Mouse (Mus musculus) heart, postnatal 0 days (tissue): ENCODE data around the gene Hist1h3a. TPM values are rescaled to one million over a fixed set of nuclear protein-coding genes. Genes with fewer than 3 reads are reported as not detected.
"Not testable (repeated sequence)": the region's sequence is repeated elsewhere in the genome, so short reads cannot be mapped to it uniquely, and the experiment has no call there.

Source experiments
- ATAC-seq: fragments of 200-750 bp; cut with Nextera tagmentation; 2 replicates; pipeline ENCODE4 v1.8.0; 2017; ENCODE audit warnings: low read depth, moderate number of reproducible peaks, moderate library complexity; ENCODE audit not compliant: insufficient read depth
- DNase-seq: peaks from one replicate; pipeline ENCODE4 v3.0.0-alpha.2; 2016; ENCODE audit warnings: low spot score
- H3K27ac ChIP-seq: fragments of 300-500 bp; sonication (generic); 2 replicates; pipeline ENCODE4 v1.5.1; 2014; ENCODE audit warnings: low read depth, mild to moderate bottlenecking
- H3K27me3 ChIP-seq: fragments of 300-500 bp; sonication (generic); 2 replicates; pipeline ENCODE4 v1.6.1; 2014; ENCODE audit warnings: low read length, mixed read lengths; ENCODE audit not compliant: control insufficient read depth, insufficient read depth
- H3K36me3 ChIP-seq: fragments of 300-500 bp; sonication (generic); replicated peaks from 2 replicates; pipeline ENCODE4 v1.6.1; 2014; ENCODE audit warnings: low read length, mixed read lengths; ENCODE audit not compliant: control insufficient read depth, insufficient read depth
- H3K4me1 ChIP-seq: fragments of 300-500 bp; sonication (generic); 2 replicates; pipeline ENCODE4 v1.6.1; 2014; ENCODE audit warnings: antibody characterized with exemption; ENCODE audit not compliant: control insufficient read depth, insufficient read depth
- H3K4me2 ChIP-seq: fragments of 300-500 bp; sonication (generic); 2 replicates; pipeline ENCODE4 v1.6.1; 2014; ENCODE audit warnings: low read depth, mild to moderate bottlenecking, low read length, moderate library complexity
- H3K4me3 ChIP-seq: fragments of 300-500 bp; sonication (generic); 2 replicates; pipeline ENCODE4 v1.5.1; 2014; ENCODE audit warnings: low read depth, low read length
- H3K9ac ChIP-seq: fragments of 300-500 bp; sonication (generic); replicated peaks from 2 replicates; pipeline ENCODE4 v1.6.1; 2014; ENCODE audit warnings: low read depth, low read length, mixed read lengths
- H3K9me3 ChIP-seq: fragments of 300-500 bp; sonication (generic); replicated peaks from 2 replicates; pipeline ENCODE4 v1.6.1; 2016; ENCODE audit warnings: low read length; ENCODE audit not compliant: control insufficient read depth
- CTCF ChIP-seq: IDR thresholded peaks from 2 replicates; pipeline ENCODE4 v1.5.1; 2016; ENCODE audit warnings: antibody characterized with exemption, control low read depth, low read depth
- EP300 ChIP-seq: IDR thresholded peaks from 2 replicates; pipeline ENCODE4 v1.6.1; 2016; ENCODE audit warnings: antibody characterized with exemption, low read depth
- WGBS: fragments of 180-500 bp; shearing (Covaris S2); extraction: QIAGEN DNeasy Blood & Tissue Kit; methylation state at CpG from one replicate; pipeline ENCODE4 v1.1.7; 2014; 5-methylcytosine and 5-hydroxymethylcytosine counted together
- polyA plus RNA-seq: library from polyadenylated mRNA; unstranded; fragments of >200 nt; fragmentation: Nextera tagmentation; extraction: Ambion mirVana; gene quantifications from 2 replicates; pipeline ENCODE4 v1.2.1, GENCODE M21; 2015
- total RNA-seq: library from RNA; depleted of rRNA; stranded (reverse); fragments of >200 nt; gene quantifications from 2 replicates; pipeline ENCODE4 v1.2.3, GENCODE M21; 2014; ENCODE audit warnings: low replicate concordance

The Hist1h3a gene
- total and polyA plus RNA-seq, 2 experiments from 2014 or later = 1.4 to 1,794 TPM

- ATAC-seq (peak; percentile 47; the same call in 1 of the 2 replicates), DNase-seq (peak; percentile 90)
- H3K36me3 ChIP-seq = no peaks in the 10 kb centered on the region
- peak within 1 kb of the TSS; percentile 48 for H3K9ac ChIP-seq
- H3K4me2 ChIP-seq = peak within 1 kb of the TSS; percentile 61
- H3K9me3 ChIP-seq = no peaks in the 10 kb centered on the region
- peaks cover 8% of the 10 kb centered on the region; the same call in 1 of the 2 replicates for H3K4me1 ChIP-seq
- H3K27ac ChIP-seq = peak within 1 kb of the TSS; percentile 81
- under 1% methylated on average over 17 of the region's 22 CpGs for WGBS
- TF ChIP-seq CTCF (no peak), EP300 (peak; percentile 66; the same call in 1 of the 2 replicates)
- H3K4me3 ChIP-seq = peak within 1 kb of the TSS; percentile 44
- no peaks in the 10 kb centered on the region for H3K27me3 ChIP-seq
These were observed 5.4 kb downstream of the Hist1h3a start, which contains the start of gene Hist1h4b for GRCm38 (mm10) chr13:23756790-23757189. Gene Hist1h4b, plus strand, starts transcription at chr13:23757013.

GRCm38 (mm10) chr13:23755000-23755399 is 7.2 kb downstream of the Hist1h3a start:
- Histone ChIP-seq H3K9ac (no peak overlapping the region), H3K4me3 (no peak overlapping the region), H3K9me3 (no peaks in the 10 kb centered on the region), H3K27me3 (no peaks in the 10 kb centered on the region), H3K36me3 (no peaks in the 10 kb centered on the region), H3K27ac (no peak overlapping the region), H3K4me1 (peaks cover 5% of the 10 kb centered on the region; the same call in 1 of the 2 replicates), H3K4me2 (no peak overlapping the region)
- ATAC-seq = no peak
- DNase-seq = no peak
- no peak for TF ChIP-seq CTCF
- no peak for TF ChIP-seq EP300

DNA sequence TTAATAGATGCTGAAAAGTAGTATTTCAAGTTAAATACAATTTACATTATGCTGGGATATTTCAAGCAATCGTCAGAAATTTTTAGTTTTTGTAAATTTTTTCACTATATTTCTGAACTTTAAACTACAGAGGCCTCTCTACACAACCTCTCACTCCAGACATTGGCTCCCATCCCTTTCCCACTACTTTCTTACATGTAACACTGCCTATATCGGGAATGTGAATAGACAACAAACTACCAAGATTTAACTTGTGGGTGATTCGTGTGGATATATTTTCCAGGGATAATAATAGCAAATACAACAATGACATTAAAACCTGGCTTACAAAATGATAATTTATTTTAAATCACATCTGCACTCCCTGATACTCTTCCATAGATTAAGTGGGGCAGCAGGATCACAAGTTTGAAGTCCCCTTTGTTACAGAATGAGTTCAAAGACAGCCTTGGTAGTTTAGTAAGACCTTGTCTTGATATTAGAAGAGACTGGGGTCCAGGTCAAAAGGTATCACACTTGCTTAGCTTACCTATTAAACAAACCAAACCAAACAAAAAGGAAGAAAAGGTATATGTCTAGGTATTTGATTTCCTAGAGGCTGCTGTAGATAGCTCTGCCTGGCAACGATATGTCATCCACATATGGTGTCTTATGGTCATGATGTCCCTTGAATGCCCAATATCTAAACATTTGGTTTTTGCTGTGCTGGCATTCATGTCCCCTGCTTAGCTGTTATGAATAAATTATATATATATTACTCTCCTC is 8.7 kb downstream of the Hist1h3a start:
- Histone ChIP-seq H3K4me3 (no peak overlapping the region), H3K4me2 (no peak overlapping the region; the same call in 1 of the 2 replicates), H3K36me3 (no peaks in the 10 kb centered on the region), H3K9ac (no peak overlapping the region), H3K9me3 (no peaks in the 10 kb centered on the region), H3K4me1 (peaks cover 5% of the 10 kb centered on the region; the same call in 1 of the 2 replicates), H3K27me3 (no peaks in the 10 kb centered on the region), H3K27ac (no peak overlapping the region)
- TF ChIP-seq EP300 (no peak), CTCF (no peak)
- no peak for DNase-seq
- WGBS = 57% methylated on average over 4 of the region's 4 CpGs
- ATAC-seq = no peak

GRCm38 (mm10) chr13:23752742-23753172 is 9.4 kb downstream of the Hist1h3a start:
- ATAC-seq = no peak
- peak overlapping the region; percentile 49 for H3K4me2 ChIP-seq
- DNase-seq = no peak
- H3K9me3 ChIP-seq = no peaks in the 10 kb centered on the region
- H3K36me3 ChIP-seq = no peaks in the 10 kb centered on the region
- peak overlapping the region; percentile 5; the same call in 1 of the 2 replicates for H3K27ac ChIP-seq
- peak overlapping the region; percentile 35 for H3K9ac ChIP-seq
- 11% methylated on average over 6 of the region's 6 CpGs for WGBS
- no peaks in the 10 kb centered on the region for H3K27me3 ChIP-seq
- TF ChIP-seq EP300 = no peak
- TF ChIP-seq CTCF = no peak
- peaks cover 5% of the 10 kb centered on the region for H3K4me1 ChIP-seq
- H3K4me3 ChIP-seq = peak overlapping the region; percentile 26; the same call in 1 of the 2 replicates

- H3K9ac ChIP-seq = peak within 1 kb of the TSS; percentile 54
- not testable (repeated sequence) for H3K4me1 ChIP-seq, H3K9me3 ChIP-seq, H3K36me3 ChIP-seq, H3K27me3 ChIP-seq
- DNase-seq = peak; percentile 92
- peak; percentile 84 for ATAC-seq
- peak within 1 kb of the TSS; percentile 46 for H3K4me3 ChIP-seq
- WGBS = under 1% methylated on average over 16 of the region's 47 CpGs
- H3K27ac ChIP-seq = peak within 1 kb of the TSS; percentile 95
- H3K4me2 ChIP-seq = peak within 1 kb of the TSS; percentile 70
These were observed 10.0 kb downstream of the Hist1h3a start, which contains the start of gene Hist1h3b for GRCm38 (mm10) chr13:23752067-23752741. Gene Hist1h3b, plus strand, starts transcription at chr13:23752267.
